Mouse (Mus musculus) MEL (cell line): ENCODE measurements around the gene Abi3. TPM values are rescaled to one million over a fixed set of nuclear protein-coding genes. Genes with fewer than 3 reads are reported as not detected.

ENCODE experiments used
- DNase-seq: peaks from one replicate; pipeline ENCODE4 v3.0.0; 2011; ENCODE audit warnings: low read depth, low spot score
- H3K27ac ChIP-seq: 2 replicates; pipeline ENCODE4 v1.5.1; 2012; ENCODE audit warnings: low read depth, mild to moderate bottlenecking, control low read depth, low read length, moderate library complexity; ENCODE audit not compliant: control insufficient read depth
- H3K27me3 ChIP-seq, 2 experiments: fragments of 150-350 bp in 1 of 2; sonication (generic) in 1 of 2; 2 replicates each; pipeline ENCODE4 v1.6.1; 2012; ENCODE audit warnings: low read length in 2 of 2, mild to moderate bottlenecking in 2 of 2, improper control_type of control experiment in 1 of 2, moderate library complexity in 1 of 2; ENCODE audit not compliant: insufficient read depth in 2 of 2, control insufficient read depth in 1 of 2
- H3K36me3 ChIP-seq, 2 experiments: 2 replicates each; pipeline ENCODE4 v1.6.1; 2012 to 2014; ENCODE audit warnings: low read length in 2 of 2, improper control_type of control experiment in 1 of 2, inconsistent platforms in 1 of 2, mild to moderate bottlenecking in 1 of 2; ENCODE audit not compliant: insufficient read depth in 2 of 2, control insufficient read depth in 1 of 2
- H3K4me1 ChIP-seq, 2 experiments: fragments of 150-350 bp in 1 of 2; sonication (generic) in 1 of 2; 2 replicates each; pipeline ENCODE4 v1.6.1; 2012; ENCODE audit warnings: low read length in 2 of 2, improper control_type of control experiment in 1 of 2, mild to moderate bottlenecking in 1 of 2; ENCODE audit not compliant: insufficient read depth in 2 of 2, control insufficient read depth in 1 of 2
- H3K4me3 ChIP-seq, 2 experiments: fragments of 150-350 bp in 1 of 2; sonication (generic) in 1 of 2; 2 replicates each; pipeline ENCODE4 v1.5.1; 2012; ENCODE audit warnings: low read depth in 2 of 2, low read length in 2 of 2, mild to moderate bottlenecking in 2 of 2, moderate library complexity in 2 of 2, control low read depth in 1 of 2, improper control_type of control experiment in 1 of 2; ENCODE audit not compliant: control insufficient read depth in 1 of 2, insufficient read depth in 1 of 2
- H3K79me2 ChIP-seq: 2 replicates; pipeline ENCODE4 v1.6.1; 2012; ENCODE audit warnings: mild to moderate bottlenecking, low read length, moderate library complexity; ENCODE audit not compliant: control insufficient read depth, poor library complexity, insufficient read depth
- H3K9ac ChIP-seq: 2 replicates; pipeline ENCODE4 v1.6.1; 2012; ENCODE audit warnings: low read depth, mild to moderate bottlenecking, control low read depth, low read length, moderate library complexity; ENCODE audit not compliant: control insufficient read depth, poor library complexity, severe bottlenecking
- H3K9me3 ChIP-seq: fragments of 150-350 bp; sonication (generic); replicated peaks from 2 replicates; pipeline ENCODE4 v1.6.1; 2012; ENCODE audit warnings: mild to moderate bottlenecking, low read length, improper control_type of control experiment, moderate library complexity; ENCODE audit not compliant: insufficient read depth
- BHLHE40 ChIP-seq: IDR thresholded peaks from 2 replicates; pipeline ENCODE4 v1.6.1; 2012; ENCODE audit warnings: low read depth, mild to moderate bottlenecking, inconsistent platforms, low read length, improper control_type of control experiment, borderline replicate concordance
- CHD1 ChIP-seq: IDR thresholded peaks from 2 replicates; pipeline ENCODE4 v1.6.1; 2012; ENCODE audit warnings: low read depth, mild to moderate bottlenecking, inconsistent platforms, low read length, improper control_type of control experiment
- CHD2 ChIP-seq: IDR thresholded peaks from 2 replicates; pipeline ENCODE4 v1.6.1; 2011; ENCODE audit warnings: low read length, improper control_type of control experiment
- ETS1 ChIP-seq: IDR thresholded peaks from 2 replicates; pipeline ENCODE4 v1.6.1; 2012; ENCODE audit warnings: low read depth, mild to moderate bottlenecking, inconsistent platforms, low read length, improper control_type of control experiment, moderate library complexity
- HCFC1 ChIP-seq: IDR thresholded peaks from 2 replicates; pipeline ENCODE4 v1.6.1; 2012; ENCODE audit warnings: low read depth, mild to moderate bottlenecking, inconsistent platforms, low read length, improper control_type of control experiment, moderate library complexity
- KAT2A ChIP-seq: conservative IDR thresholded peaks from 2 replicates; pipeline ENCODE4 v1.6.1; 2012; ENCODE audit warnings: low read depth, low read length, improper control_type of control experiment, inconsistent platforms
- MAFK ChIP-seq: IDR thresholded peaks from 2 replicates; pipeline ENCODE4 v1.6.1; 2011; ENCODE audit warnings: low read depth, mild to moderate bottlenecking, low read length, improper control_type of control experiment, borderline replicate concordance
- MAZ ChIP-seq: IDR thresholded peaks from 2 replicates; pipeline ENCODE4 v1.6.1; 2012; ENCODE audit warnings: low read depth, mild to moderate bottlenecking, inconsistent platforms, low read length, improper control_type of control experiment
- MEF2A ChIP-seq: IDR thresholded peaks from 2 replicates; pipeline ENCODE4 v1.6.1; 2014; ENCODE audit warnings: low read depth, mild to moderate bottlenecking, inconsistent platforms, low read length, improper control_type of control experiment; ENCODE audit not compliant: poor library complexity, insufficient replicate concordance, severe bottlenecking; ENCODE audit errors: extremely low read depth
- MYC ChIP-seq: IDR thresholded peaks from 2 replicates; pipeline ENCODE4 v1.6.1; 2011; ENCODE audit warnings: low read depth, mild to moderate bottlenecking, low read length, improper control_type of control experiment, moderate library complexity
- NELFE ChIP-seq: IDR thresholded peaks from 2 replicates; pipeline ENCODE4 v1.6.1; 2011; ENCODE audit warnings: low read depth, low read length, improper control_type of control experiment
- RCOR1 ChIP-seq: IDR thresholded peaks from 2 replicates; pipeline ENCODE4 v1.6.1; 2012; ENCODE audit warnings: low read depth, mild to moderate bottlenecking, inconsistent platforms, low read length, improper control_type of control experiment
- SIN3A ChIP-seq: IDR thresholded peaks from 2 replicates; pipeline ENCODE4 v1.6.1; 2012; ENCODE audit warnings: low read length, improper control_type of control experiment, inconsistent platforms
- SMC3 ChIP-seq: IDR thresholded peaks from 2 replicates; pipeline ENCODE4 v1.6.1; 2011; ENCODE audit warnings: low read depth, low read length, improper control_type of control experiment
- UBTF ChIP-seq: IDR thresholded peaks from 2 replicates; pipeline ENCODE4 v1.6.1; 2012; ENCODE audit warnings: low read depth, mild to moderate bottlenecking, inconsistent platforms, low read length, improper control_type of control experiment, moderate library complexity, borderline replicate concordance; ENCODE audit not compliant: insufficient read depth
- USF2 ChIP-seq, 2 experiments: IDR thresholded peaks; 2 replicates each; pipeline ENCODE4 v1.6.1; 2011 to 2012; ENCODE audit warnings: improper control_type of control experiment in 2 of 2, low read length in 2 of 2, borderline replicate concordance in 1 of 2, inconsistent platforms in 1 of 2, low read depth in 1 of 2, mild to moderate bottlenecking in 1 of 2; ENCODE audit not compliant: insufficient read depth in 1 of 2
- ZKSCAN1 ChIP-seq: IDR thresholded peaks from 2 replicates; pipeline ENCODE4 v1.6.1; 2012; ENCODE audit warnings: low read depth, mild to moderate bottlenecking, inconsistent platforms, low read length, improper control_type of control experiment, moderate library complexity
- ZMIZ1 ChIP-seq: IDR thresholded peaks from 2 replicates; pipeline ENCODE4 v1.6.1; 2012; ENCODE audit warnings: low read depth, mild to moderate bottlenecking, inconsistent platforms, low read length, improper control_type of control experiment, moderate library complexity
- ZNF384 ChIP-seq: IDR thresholded peaks from 2 replicates; pipeline ENCODE4 v1.6.1; 2012; ENCODE audit warnings: low read depth, mild to moderate bottlenecking, inconsistent platforms, low read length, improper control_type of control experiment
- polyA plus RNA-seq, 2 experiments: library from polyadenylated mRNA; stranded (reverse) in 1 of 2; unstranded in 1 of 2; fragments of >175 nt in 1 of 2; fragments of >200 nt in 1 of 2; gene quantifications; 2 replicates each; pipeline versions ENCODE4 v1.2.1 to v1.2.4; 2012; ENCODE audit warnings: low replicate concordance in 2 of 2, low read depth in 1 of 2; ENCODE audit not compliant: insufficient read length in 2 of 2, insufficient read depth in 1 of 2, missing spikeins in 1 of 2
- total RNA-seq: library from RNA; depleted of rRNA; stranded (reverse); fragments of 300-350 nt; gene quantifications from 2 replicates; pipeline ENCODE4 v1.2.3, GENCODE M21; 2012; rRNA removed

Gene Abi3
- total and polyA plus RNA-seq, 3 experiments = 3.3 to 15.4 TPM; not detected in 1

GRCm38 (mm10) chr11:95781557-95781956, 60.7 kb downstream of the Abi3 start:
- TF ChIP-seq MAZ (no peak), UBTF (no peak), RCOR1 (no peak), MYC (no peak), ETS1 (no peak), MEF2A (no peak), BHLHE40 (no peak), HCFC1 (no peak), CHD1 (no peak), KAT2A (no peak), CHD2 (no peak)
- H3K36me3 ChIP-seq = peaks cover 0 to 24% of the 10 kb centered on the region in 2 experiments; a peak in 3 of 4 replicates
- H3K79me2 ChIP-seq = no peaks in the 10 kb centered on the region
- no peaks in the 10 kb centered on the region for H3K27me3 ChIP-seq
- H3K4me3 ChIP-seq = no peak overlapping the region
- no peak for DNase-seq
- H3K9me3 ChIP-seq = no peaks in the 10 kb centered on the region
- H3K9ac ChIP-seq = no peak overlapping the region
- no peak overlapping the region for H3K27ac ChIP-seq
- peaks cover 21 to 24% of the 10 kb centered on the region in 2 experiments for H3K4me1 ChIP-seq

DNA sequence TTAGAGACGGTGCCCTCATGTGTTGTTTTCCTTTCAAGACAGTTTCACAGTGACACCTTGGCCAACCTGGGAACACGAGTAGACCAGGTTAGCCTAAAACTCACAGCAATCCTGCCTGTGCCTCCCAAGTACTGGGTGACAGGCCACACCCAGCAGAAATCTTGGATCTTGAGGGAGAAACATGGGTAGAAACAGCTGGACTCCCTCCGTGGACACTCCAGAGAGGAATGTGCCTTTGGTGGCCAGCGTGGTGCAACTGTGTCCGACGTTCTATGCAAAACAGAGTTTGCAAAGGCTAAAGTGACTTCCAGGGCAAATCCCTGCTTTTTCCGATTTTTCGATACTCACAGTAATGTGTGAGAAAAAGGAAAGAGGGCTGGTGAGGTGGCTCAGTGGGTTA, 61.8 kb downstream of the Abi3 start:
- peaks cover 0 to 24% of the 10 kb centered on the region in 2 experiments; a peak in 3 of 4 replicates for H3K36me3 ChIP-seq
- no peaks in the 10 kb centered on the region for H3K9me3 ChIP-seq
- TF ChIP-seq USF2 (IDR thresholded peaks at IDR 0.05; ENCODE audit: borderline replicate concordance in 1 of 2, insufficient read depth in 1 of 2, low read depth in 1 of 2, low read length in 2 of 2) (no peak), SMC3 (no peak), ZKSCAN1 (no peak), BHLHE40 (no peak), SIN3A (no peak), ZMIZ1 (no peak), ETS1 (no peak), KAT2A (no peak), HCFC1 (no peak), MAZ (no peak), CHD1 (no peak), MAFK (no peak), NELFE (no peak), MEF2A (no peak), UBTF (no peak), ZNF384 (no peak)
- no peak overlapping the region for H3K4me3 ChIP-seq
- no peak overlapping the region for H3K9ac ChIP-seq
- no peak for DNase-seq
- no peaks in the 10 kb centered on the region for H3K79me2 ChIP-seq
- no peak overlapping the region for H3K27ac ChIP-seq
- peaks cover 23 to 24% of the 10 kb centered on the region in 2 experiments for H3K4me1 ChIP-seq
- H3K27me3 ChIP-seq = no peaks in the 10 kb centered on the region

Other genes starting within 250 kb of the Abi3 start
- 784 and 788 TPM in 2 replicates for gene Phb, start 175.5 kb downstream of the Abi3 start, total RNA-seq
- 100 to 1,000 TPM in 1 of 2 experiments, not detected in 1; 302 TPM for gene Phb, start 175.5 kb downstream of the Abi3 start, polyA plus RNA-seq
- gene Zfp652, start 129.8 kb downstream of the Abi3 start, total RNA-seq = 31.8 and 34.1 TPM in 2 replicates
- 10 to 100 TPM; 19.3 to 38.5 TPM for gene Zfp652, start 129.8 kb downstream of the Abi3 start, polyA plus RNA-seq
- gene B130006D01Rik, start 118.9 kb downstream of the Abi3 start, total RNA-seq = 0.59 and 0.73 TPM in 2 replicates
- under 1 TPM in 1 of 2 experiments, not detected in 1; 0.11 TPM for gene B130006D01Rik, start 118.9 kb downstream of the Abi3 start, polyA plus RNA-seq
- 15.4 and 17.7 TPM in 2 replicates for gene Phospho1, start 18.0 kb downstream of the Abi3 start, total RNA-seq
- gene Phospho1, start 18.0 kb downstream of the Abi3 start, polyA plus RNA-seq = 10 to 100 TPM in 1 of 2 experiments, not detected in 1; 76.0 TPM
- gene Gngt2, start 5.3 kb downstream of the Abi3 start, total RNA-seq = 23.5 and 24.0 TPM in 2 replicates
- 10 to 100 TPM in 1 of 2 experiments, not detected in 1; 25.9 TPM for gene Gngt2, start 5.3 kb downstream of the Abi3 start, polyA plus RNA-seq
- 0.15 and 0.16 TPM in 2 replicates for gene B4galnt2, start 72.4 kb upstream of the Abi3 start, total RNA-seq
- gene B4galnt2, start 72.4 kb upstream of the Abi3 start, polyA plus RNA-seq = 1 to 10 TPM in 1 of 2 experiments, not detected in 1; 4.5 TPM
- gene Igf2bp1, start 163.5 kb upstream of the Abi3 start, total RNA-seq = 0.03 and 0.15 TPM in 2 replicates
- not detected for gene Igf2bp1, start 163.5 kb upstream of the Abi3 start, polyA plus RNA-seq
- gene Gip, start 182.1 kb upstream of the Abi3 start, total RNA-seq = 3.8 and 5.0 TPM in 2 replicates
- 1 to 10 TPM in 1 of 2 experiments, not detected in 1; 7.0 TPM for gene Gip, start 182.1 kb upstream of the Abi3 start, polyA plus RNA-seq
- gene Snf8, start 192.4 kb upstream of the Abi3 start, total RNA-seq = 135 and 137 TPM in 2 replicates
- gene Snf8, start 192.4 kb upstream of the Abi3 start, polyA plus RNA-seq = 100 to 1,000 TPM in 1 of 2 experiments, not detected in 1; 183 TPM
- 55.3 and 56.8 TPM in 2 replicates for gene Ube2z, start 222.9 kb upstream of the Abi3 start, total RNA-seq
- gene Ube2z, start 222.9 kb upstream of the Abi3 start, polyA plus RNA-seq = 10 to 100 TPM in 1 of 2 experiments, not detected in 1; 58.5 TPM
- 1,306 and 1,519 TPM in 2 replicates for gene Atp5g1, start 233.2 kb upstream of the Abi3 start, total RNA-seq
- 1,000 to 10,000 TPM in 1 of 2 experiments, not detected in 1; 1,694 TPM for gene Atp5g1, start 233.2 kb upstream of the Abi3 start, polyA plus RNA-seq